Mouse (Mus musculus): ENCODE results near the gene Cyp3a11.

GRCm38 (mm10) chr5:145912912-145913311, 33.1 kb upstream of the Cyp3a11 start:
- TF ChIP-seq POLR2A (IDR thresholded peaks at IDR 0.05; ENCODE audit: borderline replicate concordance, low read depth, low read length) = no peak
- no peak for TF ChIP-seq CTCF (IDR thresholded peaks at IDR 0.05; ENCODE audit: low read depth, low read length)
